Mouse (Mus musculus) mouse trophoblast stem cell (cell line): ENCODE data around the gene Slc36a3.
"Not testable (repeated sequence)": the region's sequence is repeated elsewhere in the genome, so short reads cannot be mapped to it uniquely, and the experiment has no call there.

Experiments used
- in situ Hi-C, 2 experiments: fragments of 300-500 bp; cut with MseI, MboI; formaldehyde crosslinking; loops; 2 replicates in 1 of 2; 3 replicates in 1 of 2; pipeline ENCODE4 v1.15.1; 2025

The Slc36a3 gene

DNA sequence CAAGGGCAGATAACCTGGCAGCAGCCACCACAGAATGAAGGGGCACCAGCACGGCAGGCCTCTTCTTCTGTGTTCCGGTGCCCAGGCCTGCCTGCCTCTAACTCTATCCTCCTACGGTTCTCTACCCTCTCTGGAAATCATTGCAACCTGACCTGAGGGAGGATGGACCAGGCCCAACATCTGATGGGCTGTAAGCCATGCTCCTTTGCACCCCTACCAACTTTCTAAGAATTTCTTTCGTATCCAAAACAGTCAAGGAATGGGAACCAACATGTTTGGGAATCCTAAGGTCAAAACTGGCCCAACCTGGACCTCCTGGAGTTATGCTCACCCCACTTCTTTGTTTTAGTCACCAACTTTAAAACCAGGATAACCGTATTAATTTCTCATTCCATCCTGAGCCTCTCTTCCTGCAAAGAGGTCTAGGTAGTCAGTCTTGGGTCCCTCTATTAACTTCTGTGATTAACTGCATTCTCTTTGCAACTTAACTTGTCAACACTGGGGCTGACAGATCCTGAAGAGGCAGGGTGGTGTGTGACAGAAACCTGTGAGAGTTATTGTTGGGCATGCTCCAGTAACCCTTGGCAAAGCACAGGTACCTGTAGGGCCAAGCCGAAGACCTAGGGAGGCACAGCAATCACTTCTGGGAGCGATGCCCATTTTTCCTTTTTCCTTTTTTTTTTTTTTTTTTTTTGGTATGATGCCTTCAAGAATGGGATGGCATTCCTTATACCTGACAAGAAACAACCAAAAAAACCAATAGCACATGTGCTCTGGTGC, 41.8 kb downstream of the Slc36a3 start:
- in situ Hi-C loops = no loop called here

DNA sequence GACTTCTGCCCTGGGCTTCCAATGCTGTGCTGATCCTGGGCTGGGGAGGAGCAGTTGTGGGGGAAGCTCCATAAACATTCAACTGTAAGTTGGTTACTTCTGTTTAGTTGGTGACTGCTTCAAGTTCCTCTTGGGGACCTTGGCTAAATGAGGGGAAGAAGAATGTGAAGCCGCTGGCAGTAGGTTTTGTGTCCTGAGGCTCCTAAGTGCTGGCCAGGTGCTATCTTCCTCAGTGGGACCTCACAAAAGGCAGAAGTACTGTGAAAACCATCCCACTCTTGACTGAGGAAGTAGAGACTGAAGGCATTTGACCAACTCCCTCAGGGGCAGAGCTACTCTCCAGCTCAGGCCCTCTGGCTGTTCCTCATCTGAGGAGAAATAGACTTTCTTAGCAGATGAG, 44.9 kb downstream of the Slc36a3 start:
- in situ Hi-C loops = no loop called here

DNA sequence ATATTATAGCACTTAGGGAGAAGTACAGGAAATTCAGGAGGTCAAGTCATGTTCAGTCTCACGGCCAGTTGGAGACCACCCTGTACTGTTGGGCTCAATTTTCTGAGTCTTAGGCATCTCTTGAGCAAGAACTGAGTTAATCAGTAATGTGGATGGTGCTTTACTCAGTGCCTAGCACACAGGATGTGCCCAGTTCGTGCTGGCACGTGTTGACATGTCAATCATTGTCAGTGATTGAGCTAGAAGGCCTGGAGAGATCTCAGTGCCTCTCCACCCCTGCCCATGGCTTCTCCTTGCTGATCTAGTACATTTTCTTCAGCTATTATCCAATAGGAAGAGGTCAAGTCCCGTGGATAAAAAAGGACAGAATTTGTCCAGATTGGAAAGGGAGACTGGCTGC, 46.1 kb downstream of the Slc36a3 start:
- in situ Hi-C loops = no loop called here

DNA sequence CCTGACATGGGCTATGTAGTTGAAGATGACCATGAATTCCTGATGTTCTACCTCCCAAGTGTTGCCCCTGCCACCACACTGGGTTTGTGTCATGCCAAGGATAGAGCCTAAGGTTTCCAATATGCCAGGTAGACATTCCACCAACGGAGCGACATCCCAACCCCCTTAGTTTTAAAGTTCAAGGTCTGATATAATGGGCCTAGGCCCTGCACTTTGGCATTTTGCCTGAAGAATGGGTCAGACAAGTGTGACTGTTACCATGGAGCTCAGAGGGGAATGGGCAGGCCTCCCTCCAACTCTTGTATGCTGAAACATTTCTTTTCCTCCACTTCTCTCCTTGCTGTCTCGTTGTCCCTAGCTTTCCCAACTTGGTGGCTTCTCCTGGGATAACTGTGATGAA, 48.3 kb downstream of the Slc36a3 start:
- in situ Hi-C loops = loop anchor here in 1 of 2 experiments (5.0 kb wide), 1 partner anchor 54 kb away; no protein-coding TSS in a partner anchor

DNA sequence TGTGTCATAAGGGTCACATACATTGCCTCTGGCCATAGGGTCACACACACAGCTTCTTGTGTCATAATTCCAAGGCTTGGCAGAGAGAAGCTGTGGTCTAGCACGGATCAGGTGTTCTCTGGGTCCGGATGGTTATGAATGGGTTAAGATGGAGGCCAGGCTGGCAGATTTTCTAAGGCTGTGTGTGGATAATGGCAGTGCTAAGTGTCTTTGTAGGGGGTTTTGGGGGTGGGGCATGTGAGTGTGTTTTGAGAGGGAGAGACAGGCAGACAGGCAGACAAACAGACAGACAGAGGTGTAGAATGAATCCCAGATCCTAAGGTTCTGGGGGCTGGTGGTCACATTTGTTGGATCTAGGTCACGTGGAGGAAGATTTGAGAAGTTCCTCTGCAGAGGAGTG, 49.5 kb downstream of the Slc36a3 start:
- in situ Hi-C loops = loop anchor here in 1 of 2 experiments (5.0 kb wide), 1 partner anchor 55 kb away; no protein-coding TSS in a partner anchor

DNA sequence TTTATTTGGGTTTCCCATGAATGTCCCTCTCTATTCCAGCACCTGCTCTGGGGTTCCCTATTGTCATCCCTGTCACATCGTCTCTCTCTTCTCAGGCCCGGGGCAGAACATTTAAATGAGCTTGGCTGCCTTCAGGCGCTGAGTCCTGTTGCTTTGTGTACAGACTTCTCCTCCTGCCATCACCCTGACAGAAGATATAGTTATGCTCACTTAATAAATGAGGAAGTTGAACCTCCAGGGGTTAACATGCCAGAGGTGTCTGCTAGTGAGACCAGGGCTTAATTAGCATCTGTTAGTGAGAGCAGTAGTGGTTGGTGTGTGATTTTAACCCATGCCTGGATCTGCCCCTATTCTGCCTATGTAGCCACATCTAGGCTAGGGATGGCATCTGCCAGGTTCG, 51.6 kb downstream of the Slc36a3 start:
- in situ Hi-C loops = loop anchor here in 1 of 2 experiments (5.0 kb wide), 1 partner anchor 57 kb away; no protein-coding TSS in a partner anchor

DNA sequence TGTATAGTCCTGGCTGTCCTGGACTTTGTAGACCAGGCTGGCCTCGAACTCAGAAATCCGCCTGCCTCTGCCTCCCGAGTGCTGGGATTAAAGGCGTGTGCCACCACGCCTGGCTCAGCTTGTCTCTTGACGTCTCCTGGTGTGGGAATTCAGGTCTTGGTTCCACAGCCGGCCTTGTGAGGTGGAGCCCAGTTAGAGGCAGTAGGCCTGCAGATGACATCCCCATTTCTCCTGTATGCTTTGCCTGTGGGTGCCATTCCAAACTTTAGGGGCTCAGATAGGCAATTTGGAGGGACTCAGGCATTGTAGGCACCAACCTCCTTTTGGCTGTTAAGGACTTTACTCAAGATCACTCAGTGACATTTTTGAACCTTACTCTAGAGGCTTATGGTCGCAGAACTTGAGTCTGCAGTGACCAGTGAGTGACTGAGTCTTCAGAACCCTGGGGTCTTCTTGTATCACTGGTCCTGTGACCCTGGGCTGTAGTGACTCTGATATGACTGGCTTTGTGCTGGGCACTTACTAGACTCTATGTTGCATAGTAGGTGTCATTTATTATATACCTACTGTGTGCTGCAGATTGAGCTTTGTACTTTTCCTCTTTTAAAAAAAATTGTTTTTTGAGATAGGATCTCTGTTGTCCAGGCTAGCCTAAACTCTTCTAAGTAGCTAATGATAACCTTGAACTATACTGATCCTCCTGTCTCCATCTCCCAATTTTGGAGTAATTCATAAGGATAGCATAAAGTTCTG, 52.3 kb downstream of the Slc36a3 start:
- in situ Hi-C loops = no loop called here

DNA sequence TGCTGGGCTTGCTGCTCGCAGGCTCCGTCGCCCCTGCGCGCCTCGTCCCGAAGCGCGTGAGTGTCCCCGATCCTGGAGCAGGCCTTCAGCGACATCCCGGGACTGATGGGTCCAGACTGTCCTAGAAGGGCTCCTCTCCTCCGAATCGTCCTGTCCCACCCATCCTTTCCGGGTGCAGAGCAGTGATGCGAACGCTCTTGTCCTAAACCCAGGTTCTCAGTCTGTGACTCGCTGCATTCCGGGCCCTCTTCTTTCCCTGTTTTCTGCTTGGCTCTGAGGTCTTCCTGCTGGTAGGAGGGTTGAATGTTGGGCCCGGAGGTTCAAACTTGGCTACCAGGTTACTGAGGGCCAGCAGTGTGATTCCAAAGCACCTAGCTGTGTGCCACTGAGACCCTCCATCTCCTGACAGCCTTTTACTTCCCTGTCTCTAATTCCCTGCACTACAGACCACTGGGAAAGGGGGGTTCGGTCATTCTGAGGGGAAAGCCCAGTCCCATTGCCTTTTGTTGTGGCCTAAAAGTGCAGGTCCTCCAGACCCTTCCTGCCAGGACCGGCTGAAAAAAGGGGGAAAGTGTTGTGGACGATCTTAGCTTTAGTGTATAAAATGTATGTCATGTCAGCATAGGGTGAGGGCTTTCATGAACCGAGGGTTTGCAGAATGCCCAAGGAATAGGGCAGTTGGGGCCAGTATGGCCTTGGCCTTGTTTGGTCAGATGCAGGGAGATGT, 53.2 kb downstream of the Slc36a3 start:
- in situ Hi-C loops = no loop called here

DNA sequence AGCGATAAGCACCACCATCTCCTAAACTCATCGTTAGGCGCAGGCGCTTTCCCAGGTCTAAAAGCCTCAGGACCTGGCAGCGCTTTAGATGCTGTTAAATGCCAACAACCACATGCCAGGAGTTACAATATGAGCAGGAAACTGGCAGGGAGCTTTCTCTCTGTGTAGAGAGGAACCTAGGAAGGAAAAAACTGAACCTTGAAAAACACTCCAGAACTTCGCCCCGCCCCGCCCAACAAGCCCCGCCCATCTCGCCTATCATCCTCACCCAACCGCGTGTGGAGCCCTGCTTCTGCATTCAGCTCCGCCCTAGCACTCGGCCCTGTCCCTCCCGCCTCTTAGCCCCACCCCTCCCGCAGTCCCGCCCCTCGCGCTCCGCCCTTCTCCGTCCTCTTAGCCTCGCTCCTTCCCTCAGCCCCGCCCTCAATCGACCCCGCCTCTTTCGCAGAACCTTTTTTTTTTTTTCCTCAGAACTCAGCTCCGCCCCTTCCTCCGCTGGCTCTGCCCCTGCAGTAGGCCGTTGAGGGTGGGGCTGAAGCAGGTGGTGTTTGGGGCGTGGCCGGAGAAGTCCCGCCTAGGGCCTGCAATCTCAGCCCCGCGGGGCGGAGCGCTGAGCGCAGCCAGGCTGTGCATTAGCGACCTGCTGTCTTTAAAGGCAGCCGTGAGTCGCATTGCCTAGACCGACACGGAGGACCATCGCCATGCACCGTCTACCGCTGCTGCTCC, 53.9 kb downstream of the Slc36a3 start, which contains the start of gene Gm2a:
Gene Gm2a (plus strand): TSS at position 653 of the 726 bp plus-strand sequence.
- in situ Hi-C loops = no loop called here

DNA sequence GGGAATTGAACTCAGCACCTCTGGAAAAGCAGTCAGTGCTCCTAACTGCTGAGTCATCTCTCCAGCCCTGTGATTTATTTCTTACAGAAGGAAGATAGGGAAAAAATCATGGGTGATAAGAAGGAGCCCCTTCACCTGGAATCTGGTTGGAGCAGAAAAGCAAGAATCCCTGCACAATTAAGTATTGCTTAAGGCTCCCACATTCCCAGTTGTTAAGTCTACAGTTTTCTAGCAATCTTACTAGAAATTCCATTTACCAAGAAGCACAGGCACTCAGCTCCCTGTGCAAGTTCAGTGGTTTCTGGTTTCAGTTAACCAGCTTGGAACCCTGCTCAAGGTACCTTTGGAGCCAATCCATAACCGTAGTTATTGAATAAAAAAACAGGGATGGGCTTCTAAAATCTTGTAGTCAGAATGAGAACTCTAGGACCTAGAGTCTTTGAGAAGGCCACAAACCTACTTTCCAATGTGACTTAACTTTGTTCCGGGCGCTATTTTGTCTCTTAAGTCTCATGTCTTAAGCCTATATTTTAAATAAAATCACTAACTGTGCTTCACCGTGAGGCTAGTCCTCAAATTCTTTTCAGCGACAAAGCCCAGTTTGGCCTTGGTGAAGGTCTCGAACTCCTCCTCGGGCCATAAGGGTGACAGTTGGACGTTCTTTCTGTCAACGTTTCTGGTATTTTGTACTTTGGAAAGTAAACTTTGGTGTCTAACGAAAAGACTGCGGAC, 54.6 kb downstream of the Slc36a3 start:
- in situ Hi-C loops = no loop called here

DNA sequence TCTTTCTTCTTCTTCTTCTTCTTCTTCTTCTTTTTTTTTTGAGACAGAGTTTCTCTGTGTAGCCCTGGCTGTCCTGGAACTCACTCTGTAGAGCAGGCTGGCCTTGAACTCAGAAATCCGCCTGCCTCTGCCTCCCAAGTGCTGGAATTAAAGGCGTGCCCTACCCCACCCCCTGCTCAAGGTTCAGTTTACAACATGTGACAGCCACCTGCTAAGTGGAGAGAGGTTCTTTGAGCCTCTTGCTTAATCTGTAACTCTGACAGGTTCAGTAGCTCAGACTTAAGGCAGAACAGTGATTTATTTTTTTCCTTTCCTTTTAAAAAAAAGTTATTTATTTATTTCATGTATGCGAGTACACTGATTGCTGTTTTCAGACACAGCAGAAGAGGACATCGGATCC, 55.2 kb downstream of the Slc36a3 start:
- in situ Hi-C loops = not testable (repeated sequence)

DNA sequence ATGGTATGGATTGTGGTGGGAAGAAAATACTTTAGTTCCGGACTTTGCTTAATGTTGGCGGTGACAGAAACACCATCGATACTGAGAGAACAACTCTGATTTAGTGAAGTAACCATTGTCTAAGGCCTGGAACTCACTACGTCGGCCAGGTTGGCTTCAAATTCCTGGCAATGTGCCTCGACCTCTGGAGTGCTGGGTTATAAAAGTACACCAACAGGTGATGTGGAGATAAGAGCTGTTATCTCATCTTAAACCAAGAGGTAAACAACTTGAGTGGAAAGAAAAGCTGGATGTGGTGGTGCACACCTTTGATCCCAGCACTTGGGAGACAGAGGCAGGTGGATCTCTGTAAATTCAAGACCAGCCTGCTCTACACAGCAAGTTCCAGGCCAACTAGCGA, 58.4 kb downstream of the Slc36a3 start:
- in situ Hi-C loops = no loop called here

DNA sequence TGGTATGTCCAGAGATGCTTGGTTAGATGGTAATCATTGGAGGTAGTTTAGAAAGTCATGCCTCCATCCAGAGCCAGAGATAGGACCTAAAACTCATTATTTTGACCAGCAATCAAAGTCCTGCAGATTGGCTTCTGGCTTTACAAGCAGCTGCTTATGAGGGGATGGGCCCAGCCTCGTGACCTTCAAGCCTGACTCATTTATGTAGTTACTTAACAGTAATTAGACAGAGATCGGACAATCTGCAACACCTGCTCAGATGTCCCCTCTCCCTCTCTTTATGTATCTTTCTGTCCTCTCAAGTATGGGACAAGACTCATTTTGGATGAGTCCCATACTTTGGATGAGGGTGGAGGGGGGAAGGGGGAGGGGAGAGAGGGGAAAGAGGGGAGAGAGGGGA, 61.6 kb downstream of the Slc36a3 start:
- in situ Hi-C loops = loop anchor here in 1 of 2 experiments (5.0 kb wide), 1 partner anchor 48 kb away; no protein-coding TSS in a partner anchor

DNA sequence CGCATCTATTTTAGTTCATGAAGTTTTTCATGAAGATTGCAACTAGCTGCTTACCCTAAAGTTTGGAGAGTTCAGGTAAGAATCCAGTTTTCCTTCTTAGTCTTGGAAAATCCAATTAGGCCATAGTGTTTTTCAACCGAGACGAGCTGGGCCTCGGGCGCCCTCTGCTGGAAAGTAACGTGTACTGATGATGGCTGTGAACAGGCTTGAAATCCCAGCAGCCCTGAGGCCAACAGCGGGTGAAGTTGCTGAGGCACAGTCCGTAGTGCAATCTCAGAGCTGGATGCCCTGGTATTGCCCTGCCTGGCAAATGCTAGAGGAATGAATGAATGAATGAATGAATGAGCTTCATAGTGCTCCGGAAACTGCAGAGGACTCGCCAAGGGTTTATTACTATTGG, 64.5 kb downstream of the Slc36a3 start:
- in situ Hi-C loops = loop anchor here in 1 of 2 experiments (5.0 kb wide), 1 partner anchor 45 kb away; no protein-coding TSS in a partner anchor

DNA sequence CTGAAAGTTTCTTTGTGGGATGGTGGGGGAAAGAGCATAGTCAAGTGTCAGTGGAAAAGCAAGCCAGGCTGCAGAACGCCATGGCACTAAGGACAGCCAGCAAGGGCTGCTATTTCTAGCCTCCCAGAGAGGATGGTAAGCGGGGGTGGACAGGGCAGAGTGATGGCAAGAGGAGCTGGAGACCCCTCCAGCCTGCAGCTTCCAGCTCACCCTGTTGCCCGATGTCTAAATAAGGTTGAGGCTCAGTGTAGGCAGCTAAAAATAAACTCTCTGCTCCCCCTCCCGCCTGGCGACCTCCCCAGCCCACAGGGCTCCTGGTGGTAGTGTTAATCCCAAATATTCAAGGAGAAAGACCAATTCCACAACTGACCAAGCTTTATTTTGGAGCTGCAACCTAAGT, 66.1 kb downstream of the Slc36a3 start:
- in situ Hi-C loops = loop anchor here in 1 of 2 experiments (5.0 kb wide), 1 partner anchor 43 kb away; no protein-coding TSS in a partner anchor

DNA sequence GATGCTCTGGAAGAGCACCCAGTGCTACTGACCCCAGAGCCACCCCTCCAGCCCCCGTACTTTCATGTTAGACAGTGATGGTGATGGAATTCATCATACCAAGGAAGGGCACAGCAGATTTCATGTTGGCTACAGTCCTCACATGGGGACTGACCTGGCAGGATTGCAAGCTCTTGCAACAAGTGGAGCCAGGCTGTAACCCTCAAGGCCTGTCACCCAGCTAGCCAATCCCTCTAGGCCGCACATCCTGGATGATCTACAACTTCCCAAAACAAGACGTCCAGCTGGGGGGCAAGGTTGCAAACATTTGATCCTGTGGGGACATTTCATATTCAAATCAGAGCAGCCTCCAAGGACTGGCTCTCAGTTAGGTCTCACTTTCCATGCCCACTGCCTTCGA, 66.9 kb downstream of the Slc36a3 start:
- in situ Hi-C loops = loop anchor here in 1 of 2 experiments (5.0 kb wide), 1 partner anchor 42 kb away; no protein-coding TSS in a partner anchor

DNA sequence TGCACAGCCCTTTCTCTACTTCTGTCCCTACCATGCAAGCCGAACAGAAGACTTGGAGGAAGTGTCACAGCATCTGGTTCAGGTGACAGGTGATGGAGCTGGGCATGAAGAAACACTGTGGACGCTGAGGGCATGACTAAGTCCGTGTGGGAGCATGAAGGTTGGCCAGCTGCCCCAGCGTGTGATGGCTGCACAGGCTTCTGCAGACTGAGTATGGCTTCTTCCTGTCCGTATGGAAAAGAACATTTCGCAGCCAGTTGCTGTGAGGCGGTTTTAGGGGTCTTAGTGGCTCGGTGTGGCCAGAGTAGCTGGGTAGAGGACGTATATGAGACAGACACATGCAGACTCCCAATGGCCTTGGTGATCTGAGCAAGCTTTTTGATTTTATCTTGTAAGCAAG, 70.3 kb downstream of the Slc36a3 start:
- in situ Hi-C loops = no loop called here

DNA sequence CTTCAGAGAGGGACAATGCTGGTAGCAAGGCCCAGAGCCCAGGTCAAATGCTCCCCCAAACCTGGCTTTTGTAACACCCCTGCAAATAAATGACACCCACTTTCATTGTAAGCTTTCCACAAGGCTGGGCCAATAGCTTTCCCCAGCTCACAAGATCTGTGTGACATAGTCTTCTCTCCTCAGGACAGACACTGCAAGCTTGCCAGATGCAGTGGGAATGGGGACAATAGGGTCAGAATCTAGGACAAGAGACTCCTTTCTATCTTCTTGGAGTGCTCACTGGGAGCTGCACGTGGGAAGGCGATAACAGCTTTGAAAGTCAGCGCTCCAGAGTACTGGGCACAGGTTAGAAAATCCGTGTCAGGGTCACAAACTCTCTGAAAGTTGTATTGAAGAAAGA, 72.3 kb downstream of the Slc36a3 start:
- in situ Hi-C loops = no loop called here

DNA sequence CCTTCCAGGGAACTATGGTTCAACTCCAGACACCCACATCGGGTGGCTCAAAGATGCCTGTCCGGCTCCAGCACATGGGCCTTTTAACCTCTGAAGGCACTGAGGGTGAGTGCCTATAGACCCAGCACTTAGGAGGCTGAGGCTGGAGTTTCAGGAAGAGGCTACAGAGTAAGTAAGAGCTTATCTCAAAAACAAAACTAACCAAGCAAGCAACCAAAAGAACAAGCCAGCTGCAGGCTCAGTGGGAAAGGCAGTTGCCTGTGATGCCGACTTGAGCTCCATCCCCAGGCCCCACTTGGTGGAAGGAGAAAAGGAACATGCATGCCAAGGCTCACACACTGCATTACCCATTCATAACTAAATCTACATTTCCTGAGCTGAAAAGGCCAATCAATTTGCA, 73.0 kb downstream of the Slc36a3 start:
- in situ Hi-C loops = no loop called here
